Mouse (Mus musculus) layer of hippocampus, adult 8-10 months (tissue): ENCODE measurements at regions not wholly inside any gene's neighbourhood (a gene's known extent, or its start where the extent isn't known, plus 50 kb on each side); places are given as distances from the start of the nearest gene placed in this dataset.
A peak's percentile ranks its signal among the peaks of the same experiment; 100 is the strongest.
"Not testable (repeated sequence)": the region's sequence is repeated elsewhere in the genome, so short reads cannot be mapped to it uniquely, and the experiment has no call there.

Experiments used
- DNase-seq, 2 experiments: peaks; one replicate each; pipeline ENCODE4 v3.0.0; 2022; ENCODE audit warnings: low spot score in 2 of 2

DNA sequence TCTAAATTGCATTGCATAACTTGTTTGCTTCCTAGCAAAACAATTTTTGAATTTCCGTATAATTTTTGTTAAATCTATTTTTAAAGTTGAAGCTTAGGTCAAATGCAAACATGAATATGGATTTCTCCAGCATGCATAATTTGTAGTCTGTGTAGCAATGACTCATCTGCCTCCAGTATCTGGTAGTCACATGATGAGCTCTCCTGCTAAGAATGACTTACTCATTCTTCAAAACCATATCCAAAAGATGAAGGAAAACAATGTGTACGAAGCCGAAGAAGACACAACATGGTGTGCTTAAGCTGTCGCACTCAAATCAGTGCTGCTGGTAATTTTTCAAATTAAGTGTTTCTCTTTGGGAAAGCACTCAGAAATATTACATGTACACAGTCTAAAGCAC, 1453.2 kb upstream of the Gje1 start:
- no peak for DNase-seq

DNA sequence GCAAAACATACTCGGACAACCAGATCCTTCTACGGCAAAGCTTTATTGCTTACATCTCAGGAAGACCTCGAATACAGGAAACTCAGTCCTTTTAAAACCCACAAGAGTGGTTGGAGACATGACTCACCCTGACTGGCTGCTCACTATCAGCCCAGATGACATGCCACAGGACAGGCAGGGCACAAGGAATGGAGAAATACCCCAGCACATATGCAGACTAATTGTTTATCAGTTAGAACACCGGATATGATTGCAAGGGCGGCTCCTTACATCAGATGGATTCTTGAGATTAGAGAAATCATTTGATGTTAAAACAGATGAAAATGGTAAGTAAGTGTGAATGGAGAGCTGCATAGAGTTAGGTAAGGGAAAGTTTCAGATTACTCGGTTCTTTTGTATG, 1441.5 kb upstream of the Gje1 start:
- DNase-seq: not testable (repeated sequence)

GRCm38 (mm10) chr10:16158445-16158844, 1440.4 kb upstream of the Gje1 start:
- no peak for DNase-seq

- DNase-seq: peak in 1 of 2 experiments; percentile 16
These were observed 1438.9 kb upstream of the Gje1 start for GRCm38 (mm10) chr10:16156954-16157353.

- no peak for DNase-seq
These were observed 1431.0 kb upstream of the Gje1 start for GRCm38 (mm10) chr10:16148991-16149390.

DNA sequence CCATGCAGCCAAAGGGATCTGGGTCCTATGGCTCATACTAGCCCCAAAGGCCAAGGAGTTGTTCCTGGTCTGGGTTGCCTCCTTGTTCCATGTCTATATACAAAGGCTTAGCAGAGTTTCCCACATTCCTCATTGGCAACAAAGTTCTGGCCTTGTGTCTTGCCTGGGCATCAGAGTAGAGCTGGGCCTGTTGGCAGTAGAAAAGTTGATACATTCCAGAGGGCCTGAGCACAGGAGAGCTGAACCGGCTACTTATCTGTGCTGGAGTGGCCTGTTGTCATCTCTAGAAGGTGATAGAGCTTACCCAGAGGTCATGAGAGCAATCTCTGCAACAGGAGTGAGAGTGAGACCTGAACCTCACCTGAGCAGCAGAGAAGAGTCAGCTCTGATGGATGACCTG, 1427.4 kb upstream of the Gje1 start:
- DNase-seq: no peak

- DNase-seq: no peak
These were observed 1405.9 kb upstream of the Gje1 start for GRCm38 (mm10) chr10:16123902-16124301.

GRCm38 (mm10) chr10:16088210-16088609, 1370.2 kb upstream of the Gje1 start:
- no peak for DNase-seq

DNA sequence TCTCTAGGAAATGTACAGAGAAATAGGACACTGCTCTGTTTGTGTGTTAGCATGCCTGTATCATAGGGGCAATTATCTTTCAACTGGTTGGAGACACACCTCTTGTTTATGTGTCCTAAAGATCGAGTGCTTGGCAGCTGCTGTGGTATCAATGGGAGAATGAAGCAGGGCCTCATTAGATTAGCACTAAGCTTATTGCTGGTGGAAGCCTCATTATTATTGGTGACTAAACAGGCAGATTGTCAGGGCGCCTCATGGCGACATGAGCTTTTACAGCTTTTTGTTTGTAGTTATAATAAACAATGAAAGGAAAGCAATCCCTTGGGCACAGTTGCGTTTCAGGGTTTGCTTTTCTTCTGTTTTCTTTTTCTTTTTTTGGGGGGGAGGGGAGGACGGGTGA, 1335.0 kb upstream of the Gje1 start:
- no peak for DNase-seq

- no peak for DNase-seq
These were observed 1334.5 kb upstream of the Gje1 start for GRCm38 (mm10) chr10:16052463-16052889.

DNA sequence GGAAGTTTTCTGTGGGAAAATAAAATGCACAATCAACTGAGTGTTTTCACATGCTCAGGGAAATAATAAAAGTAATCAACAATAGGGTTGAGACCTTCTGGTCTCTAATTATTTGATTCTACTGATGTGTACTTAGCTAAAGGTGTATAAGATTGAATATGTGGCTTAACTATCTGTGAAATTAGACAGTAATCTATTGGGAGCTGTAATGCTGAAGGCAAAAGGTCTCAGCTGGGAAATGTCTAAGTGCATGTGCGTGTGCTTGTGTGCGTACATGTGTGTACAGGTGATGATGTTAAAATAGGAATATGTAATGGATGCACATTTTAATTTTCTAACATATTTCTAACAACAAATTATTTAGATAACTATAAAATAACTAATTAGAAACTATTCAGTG, 1318.2 kb upstream of the Gje1 start:
- no peak for DNase-seq

GRCm38 (mm10) chr10:16033096-16033495, 1315.1 kb upstream of the Gje1 start:
- no peak for DNase-seq

DNA sequence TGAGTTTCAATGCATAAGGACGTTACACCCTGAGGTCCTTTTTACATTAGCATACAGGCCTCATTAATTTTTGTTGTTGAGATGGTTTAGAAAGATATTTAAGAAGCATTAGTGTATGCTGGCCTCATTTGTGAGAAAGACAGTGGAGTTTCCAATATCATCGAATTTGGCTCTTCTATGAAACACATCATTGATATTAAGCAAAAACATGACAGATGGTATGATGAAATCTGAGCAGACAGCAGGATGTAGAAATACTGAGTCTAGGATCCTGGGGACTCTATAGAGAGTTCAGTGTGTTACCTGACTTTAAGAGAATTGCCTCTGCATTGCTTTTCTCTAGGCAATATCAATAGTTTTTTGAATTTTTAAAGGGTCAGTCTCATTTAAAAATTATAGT, 1312.8 kb upstream of the Gje1 start:
- DNase-seq: no peak

DNA sequence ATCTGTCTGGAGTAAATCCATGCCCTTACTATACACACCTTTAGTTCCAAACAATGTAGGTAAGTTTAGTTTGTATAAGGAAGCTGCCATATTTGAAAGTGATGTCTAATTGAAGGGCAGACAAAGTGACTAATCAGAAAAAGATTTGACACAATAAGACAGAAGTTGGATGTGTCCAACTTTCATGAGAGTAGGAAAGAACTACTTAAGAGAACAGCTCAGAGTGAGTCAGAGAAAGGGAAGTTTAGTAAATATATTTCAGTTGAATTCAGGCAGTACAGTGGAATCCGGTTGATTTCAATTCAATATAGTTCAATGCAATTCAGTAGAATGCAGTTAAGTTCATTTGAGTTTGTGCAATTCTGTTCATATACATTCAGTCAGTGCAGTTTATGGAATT, 1296.8 kb upstream of the Gje1 start:
- DNase-seq: no peak

DNA sequence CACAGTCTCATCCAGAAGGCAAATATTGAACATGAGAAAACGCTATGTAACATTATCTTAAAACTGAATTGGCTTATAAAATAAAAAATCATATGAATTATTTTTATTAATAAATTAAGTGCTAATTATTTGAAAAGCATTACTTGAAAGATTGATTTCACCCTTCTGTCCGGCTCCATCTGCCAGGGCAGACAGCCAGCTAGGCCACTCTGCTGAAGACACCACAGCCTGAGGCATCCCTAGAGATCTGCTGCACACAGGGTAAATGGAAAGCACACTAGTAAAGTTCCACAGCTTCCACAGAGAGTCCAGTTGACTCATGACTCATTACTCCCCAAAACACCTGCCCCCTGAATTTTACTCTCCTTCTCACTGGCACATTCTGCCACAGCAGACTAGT, 1283.2 kb upstream of the Gje1 start:
- DNase-seq: no peak

DNA sequence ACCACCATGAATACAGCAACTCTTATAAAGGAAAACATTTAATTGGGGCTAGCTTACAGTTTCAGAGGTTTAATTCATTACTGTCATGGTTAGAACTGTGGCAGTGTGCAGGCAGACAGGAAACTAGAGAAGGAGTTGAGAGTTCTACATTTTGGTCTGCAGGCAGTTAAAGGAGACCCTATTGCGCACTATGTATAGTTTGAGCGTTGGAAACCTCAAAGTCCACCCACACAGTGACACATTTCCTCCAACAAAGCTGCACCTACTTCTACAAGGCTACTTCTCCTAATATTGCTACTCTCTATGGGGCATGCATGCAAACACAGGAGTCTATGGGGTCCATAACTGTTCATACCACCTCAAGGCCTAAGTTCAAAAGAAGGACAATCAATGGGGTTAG, 1275.3 kb upstream of the Gje1 start:
- no peak for DNase-seq
